ENCODE assay signal across 7 mouse cellular contexts in genomic region chr1:104993905-104994611, GRCm38 (mm10).
DNase-seq lines count a peak whose midpoint lies in the region; ATAC-seq and TF ChIP-seq lines count a peak whose summit lies in the region.

No protein-coding gene starts in this region.

- WGBS in forebrain, embryonic 16.5 days: 21% methylated on average over 51 of the region's 51 CpGs
- 11% methylated on average over 51 of the region's 51 CpGs for WGBS in lung, embryonic 16.5 days
- 12% methylated on average over 51 of the region's 51 CpGs for WGBS in stomach, embryonic 15.5 days

- peaks cover 6% of the 10 kb centered on the region for H3K27me3 ChIP-seq in ES-Bruce4 (ENCODE audit: control insufficient read depth, insufficient read depth, low read length, poor library complexity, severe bottlenecking)
- H3K27me3 ChIP-seq in forebrain, embryonic 16.5 days (replicated peaks; ENCODE audit: control insufficient read depth, insufficient read depth, low read length): no peaks in the 10 kb centered on the region
- no peaks in the 10 kb centered on the region; the same call in 1 of the 2 replicates for H3K27me3 ChIP-seq in lung, embryonic 16.5 days (ENCODE audit: control insufficient read depth, insufficient read depth, low read depth, low read length)
- no peaks in the 10 kb centered on the region for H3K27me3 ChIP-seq in stomach, embryonic 15.5 days (replicated peaks)

- no peak overlapping the region for H3K27ac ChIP-seq in ES-Bruce4 (ENCODE audit: insufficient read depth, low read length)
- H3K27ac ChIP-seq in forebrain, embryonic 16.5 days (ENCODE audit: low read length): no peak overlapping the region
- no peak overlapping the region for H3K27ac ChIP-seq in lung, embryonic 16.5 days (ENCODE audit: low read length)
- no peak overlapping the region for H3K27ac ChIP-seq in stomach, embryonic 15.5 days

- H3K36me3 ChIP-seq in ES-Bruce4 (ENCODE audit: control insufficient read depth, insufficient read depth, low read length, poor library complexity, severe bottlenecking): no peaks in the 10 kb centered on the region
- H3K36me3 ChIP-seq in forebrain, embryonic 16.5 days (ENCODE audit: control insufficient read depth, insufficient read depth): no peaks in the 10 kb centered on the region
- no peaks in the 10 kb centered on the region for H3K36me3 ChIP-seq in lung, embryonic 16.5 days (ENCODE audit: control insufficient read depth, insufficient read depth, low read length)
- H3K36me3 ChIP-seq in stomach, embryonic 15.5 days: no peaks in the 10 kb centered on the region

- no peaks in the 10 kb centered on the region for H3K4me1 ChIP-seq in ES-Bruce4 (ENCODE audit: control insufficient read depth, insufficient read depth, low read length)
- H3K4me1 ChIP-seq in forebrain, embryonic 16.5 days (replicated peaks; ENCODE audit: control insufficient read depth, insufficient read depth, low read length): peaks cover 7% of the 10 kb centered on the region
- H3K4me1 ChIP-seq in lung, embryonic 16.5 days (replicated peaks; ENCODE audit: control insufficient read depth, insufficient read depth, low read length): peaks cover 5% of the 10 kb centered on the region; the same call in 1 of the 2 replicates
- H3K4me1 ChIP-seq in stomach, embryonic 15.5 days: no peaks in the 10 kb centered on the region

- H3K4me3 ChIP-seq in ES-Bruce4 (ENCODE audit: low read depth, low read length): peak overlapping the region; percentile 57
- peak overlapping the region; percentile 49 for H3K4me3 ChIP-seq in forebrain, embryonic 16.5 days (replicated peaks; ENCODE audit: low read length)
- H3K4me3 ChIP-seq in lung, embryonic 16.5 days (ENCODE audit: low read length): peak overlapping the region; percentile 53
- peak overlapping the region; percentile 41 for H3K4me3 ChIP-seq in stomach, embryonic 15.5 days (replicated peaks)

- H3K4me2 ChIP-seq in forebrain, embryonic 16.5 days (ENCODE audit: low read length): peak overlapping the region; percentile 88
- peak overlapping the region; percentile 90 for H3K4me2 ChIP-seq in lung, embryonic 16.5 days (ENCODE audit: low read depth, low read length)
- H3K4me2 ChIP-seq in stomach, embryonic 15.5 days: peak overlapping the region; percentile 91

- H3K9ac ChIP-seq in ES-Bruce4 (ENCODE audit: low read depth, poor library complexity, severe bottlenecking): peak overlapping the region; percentile 21; the same call in 1 of the 2 replicates
- H3K9ac ChIP-seq in forebrain, embryonic 16.5 days (replicated peaks; ENCODE audit: low read depth, low read length): peak overlapping the region; percentile 68
- H3K9ac ChIP-seq in lung, embryonic 16.5 days (ENCODE audit: low read length): peak overlapping the region; percentile 66
- H3K9ac ChIP-seq in stomach, embryonic 15.5 days: peak overlapping the region; percentile 25; the same call in 1 of the 2 replicates

- TF ChIP-seq CTCF in ES-Bruce4 (IDR thresholded peaks at IDR 0.05; ENCODE audit: low read depth, low read length): no peak

- no peak for TF ChIP-seq EP300 in ES-Bruce4 (IDR thresholded peaks at IDR 0.05; ENCODE audit: insufficient read depth, low read depth, low read length)

- no peak for TF ChIP-seq POLR2A in ES-Bruce4 (IDR thresholded peaks at IDR 0.05; ENCODE audit: insufficient read depth, low read length)

- ATAC-seq in forebrain, embryonic 16.5 days: peak; percentile 84
- peak; percentile 91 for ATAC-seq in lung, embryonic 16.5 days (ENCODE audit: low read depth)
- ATAC-seq in stomach, embryonic 15.5 days (ENCODE audit: insufficient read depth, low FRiP score, low read depth): peak; percentile 86

- peak; percentile 41 for DNase-seq in adrenal gland, postnatal 10 days
- DNase-seq in kidney, adult 11 months: peak; percentile 16
- no peak for DNase-seq in spleen, adult 18-20 months

- no peaks in the 10 kb centered on the region for H3K9me3 ChIP-seq in ES-Bruce4 (replicated peaks; ENCODE audit: control insufficient read depth, insufficient read depth, low read length, poor library complexity, severe bottlenecking)
- H3K9me3 ChIP-seq in forebrain, embryonic 16.5 days (ENCODE audit: control insufficient read depth, low read length): no peaks in the 10 kb centered on the region
- no peaks in the 10 kb centered on the region for H3K9me3 ChIP-seq in lung, embryonic 16.5 days (ENCODE audit: control insufficient read depth, low read length)
- no peaks in the 10 kb centered on the region for H3K9me3 ChIP-seq in stomach, embryonic 15.5 days

Comparison
In these comparisons a context has a peak if more than half of its experiments do, and no peak if none do; other contexts are left out.
1. DNase-seq: peak in adrenal gland, postnatal 10 days (single experiment) and kidney, adult 11 months (single experiment); none in spleen, adult 18-20 months (0 of 2).
2. Peak in every context shown above with its lines, with median percentiles within 50 percentile points of each other: H3K4me3 ChIP-seq, H3K9ac ChIP-seq, ATAC-seq and H3K4me2 ChIP-seq.